Mouse (Mus musculus) testis, adult 2 months (tissue): ENCODE data around the gene Gpr1. TPM values are rescaled to one million over a fixed set of nuclear protein-coding genes. Genes with fewer than 3 reads are reported as not detected.
A peak's percentile ranks its signal among the peaks of the same experiment; 100 is the strongest.

Experiments
- H3K27ac ChIP-seq: fragments of 200-500 bp; 2 replicates; pipeline ENCODE4 v1.5.1; 2012; ENCODE audit warnings: low read depth, low read length; ENCODE audit not compliant: control insufficient read depth, insufficient read depth
- H3K27me3 ChIP-seq: fragments of 200-500 bp; 2 replicates; pipeline ENCODE4 v1.6.1; 2012; ENCODE audit warnings: mild to moderate bottlenecking, low read length, moderate library complexity; ENCODE audit not compliant: control insufficient read depth, insufficient read depth
- H3K36me3 ChIP-seq: fragments of 200-500 bp; 2 replicates; pipeline ENCODE4 v1.6.1; 2012; ENCODE audit warnings: mild to moderate bottlenecking, low read length; ENCODE audit not compliant: control insufficient read depth, insufficient read depth
- H3K4me1 ChIP-seq: fragments of 200-500 bp; 2 replicates; pipeline ENCODE4 v1.6.1; 2012; ENCODE audit warnings: low read length; ENCODE audit not compliant: control insufficient read depth, insufficient read depth
- H3K4me3 ChIP-seq: fragments of 200-500 bp; 2 replicates; pipeline ENCODE4 v1.5.1; 2012; ENCODE audit warnings: low read depth, mild to moderate bottlenecking, low read length, moderate library complexity, mixed read lengths; ENCODE audit not compliant: control insufficient read depth
- CTCF ChIP-seq: fragments of 200-500 bp; IDR thresholded peaks from 2 replicates; pipeline ENCODE4 v1.5.1; 2012; ENCODE audit warnings: low read depth, mild to moderate bottlenecking, inconsistent platforms, low read length, moderate library complexity; ENCODE audit not compliant: control insufficient read depth, insufficient read depth, insufficient replicate concordance
- POLR2A ChIP-seq: fragments of 200-500 bp; IDR thresholded peaks from 2 replicates; pipeline ENCODE4 v1.6.1; 2012; ENCODE audit warnings: low read depth, mild to moderate bottlenecking, inconsistent platforms, low read length, moderate library complexity; ENCODE audit not compliant: control insufficient read depth
- polyA plus RNA-seq: library from polyadenylated mRNA; depleted of rRNA; stranded (reverse); fragments of >200 nt; gene quantifications from 2 replicates; pipeline ENCODE4 v1.2.3, GENCODE M21; 2012

The Gpr1 gene
- polyA plus RNA-seq, 1 experiment, result 0.15 TPM

- Histone ChIP-seq H3K27ac (0 out of 2 replicates have a peak overlapping the region, but pooled peaks have one; percentile 24), H3K4me3 (peak overlapping the region; percentile 89), H3K4me1 (peaks cover 4% of the 10 kb centered on the region), H3K36me3 (no peaks in the 10 kb centered on the region), H3K27me3 (no peaks in the 10 kb centered on the region)
- TF ChIP-seq CTCF (no peak), POLR2A (peak; percentile 41; the same call in 1 of the 2 replicates)
These were observed 32.6 kb upstream of the Gpr1 start for GRCm38 (mm10) chr1:63246862-63247521.

GRCm38 (mm10) chr1:63243854-63244253 is 29.5 kb upstream of the Gpr1 start:
- Histone ChIP-seq H3K4me1 (peaks cover 9% of the 10 kb centered on the region), H3K36me3 (no peaks in the 10 kb centered on the region), H3K27ac (no peak overlapping the region), H3K4me3 (no peak overlapping the region), H3K27me3 (no peaks in the 10 kb centered on the region)
- no peak for TF ChIP-seq POLR2A
- no peak for TF ChIP-seq CTCF

GRCm38 (mm10) chr1:63239751-63240150 is 25.4 kb upstream of the Gpr1 start:
- H3K27ac ChIP-seq, result no peak overlapping the region
- H3K36me3 ChIP-seq, result no peaks in the 10 kb centered on the region
- TF ChIP-seq POLR2A (no peak), CTCF (no peak)

GRCm38 (mm10) chr1:63239305-63239704 is 25.0 kb upstream of the Gpr1 start:
- Histone ChIP-seq H3K4me3 (peak overlapping the region; percentile 75), H3K27me3 (no peaks in the 10 kb centered on the region), H3K27ac (no peak overlapping the region), H3K36me3 (no peaks in the 10 kb centered on the region), H3K4me1 (peaks cover 4% of the 10 kb centered on the region)
- TF ChIP-seq POLR2A (no peak; the same call in 1 of the 2 replicates), CTCF (no peak)

More at GRCm38 (mm10) chr1:63239751-63240150, 25.4 kb upstream of the Gpr1 start:
- H3K27me3 ChIP-seq, result no peaks in the 10 kb centered on the region
- H3K4me1 ChIP-seq, result peaks cover 4% of the 10 kb centered on the region
- H3K4me3 ChIP-seq, result peak overlapping the region; percentile 75

GRCm38 (mm10) chr1:63237371-63237770 is 23.0 kb upstream of the Gpr1 start:
- TF ChIP-seq CTCF, result no peak
- no peak for TF ChIP-seq POLR2A
- Histone ChIP-seq H3K4me3 (no peak overlapping the region), H3K36me3 (no peaks in the 10 kb centered on the region), H3K27ac (no peak overlapping the region), H3K27me3 (no peaks in the 10 kb centered on the region), H3K4me1 (peaks cover 4% of the 10 kb centered on the region)

- TF ChIP-seq CTCF, result no peak
- TF ChIP-seq POLR2A, result no peak
- H3K36me3 ChIP-seq, result no peaks in the 10 kb centered on the region
- no peak overlapping the region for H3K27ac ChIP-seq
- H3K4me1 ChIP-seq, result no peaks in the 10 kb centered on the region
- no peaks in the 10 kb centered on the region for H3K27me3 ChIP-seq
- H3K4me3 ChIP-seq, result no peak overlapping the region
These were observed 12.9 kb upstream of the Gpr1 start for GRCm38 (mm10) chr1:63227241-63227640.

GRCm38 (mm10) chr1:63225890-63226289 is 11.5 kb upstream of the Gpr1 start:
- Histone ChIP-seq H3K27ac (no peak overlapping the region), H3K36me3 (no peaks in the 10 kb centered on the region), H3K27me3 (no peaks in the 10 kb centered on the region), H3K4me1 (no peaks in the 10 kb centered on the region), H3K4me3 (no peak overlapping the region)
- TF ChIP-seq POLR2A (no peak), CTCF (no peak)

- Histone ChIP-seq H3K27ac (no peak overlapping the region), H3K4me3 (no peak overlapping the region), H3K36me3 (no peaks in the 10 kb centered on the region), H3K4me1 (no peaks in the 10 kb centered on the region), H3K27me3 (no peaks in the 10 kb centered on the region)
- TF ChIP-seq POLR2A, result no peak
- no peak for TF ChIP-seq CTCF
These were observed 10.7 kb upstream of the Gpr1 start for GRCm38 (mm10) chr1:63225009-63225408.
